Mouse (Mus musculus) Patski (cell line): Measurements from ENCODE around the gene Glrx5. TPM values are rescaled to one million over a fixed set of nuclear protein-coding genes. Genes with fewer than 3 reads are reported as not detected.

ENCODE experiments used
- ATAC-seq: fragments of 100-300 bp; one replicate; pipeline ENCODE4 v1.8.0; 2021
- CTCF ChIA-PET: fragments of 350-600 bp; sonication (Branson Sonifier 250); formaldehyde crosslinking; loops from one replicate; lab custom pipeline; 2022; ENCODE audit warnings: inconsistent platforms; lab: Charles Lee
- POLR2A ChIA-PET: fragments of 350-600 bp; sonication (Branson Sonifier 250); formaldehyde crosslinking; loops from one replicate; lab custom pipeline; 2022; ENCODE audit warnings: antibody characterized with exemption, inconsistent platforms; lab: Charles Lee
- DNase-seq: peaks from one replicate; pipeline ENCODE4 v3.0.0-alpha.2; 2011; ENCODE audit warnings: low read depth, low spot score
- H3K27me3 ChIP-seq: fragments of 371-371 bp; one replicate; pipeline ENCODE4 v1.5.1; 2021
- CTCF ChIP-seq: fragments of 100-300 bp; IDR thresholded peaks from one replicate; pipeline ENCODE4 v1.5.1; 2021
- in situ Hi-C: fragments of 300-500 bp; cut with MboI; formaldehyde crosslinking; loops from 3 replicates; pipeline ENCODE4 v1.11.1; 2018; ENCODE audit warnings: low pct_unique_long_range_greater_than_20kb, mixed read lengths
- polyA plus RNA-seq: library from polyadenylated mRNA; unstranded; gene quantifications from one replicate; pipeline ENCODE4 v1.2.3, GENCODE M21; 2021

The Glrx5 gene
- polyA plus RNA-seq, 1 experiment from 2014 or later, result 88.8 TPM

- peaks cover 23% of the 10 kb centered on the region for H3K27me3 ChIP-seq
- TF ChIP-seq CTCF, result no peak
- in situ Hi-C loops, result loop anchor here (10.0 kb wide), 1 partner anchor 358 kb away; no protein-coding TSS in a partner anchor
- DNase-seq, result no peak
- POLR2A ChIA-PET, result no interaction called here
- CTCF ChIA-PET, result no interaction called here
- no peak for ATAC-seq
These were observed 44.7 kb downstream of the Glrx5 start for GRCm38 (mm10) chr12:105077232-105077631.

DNA sequence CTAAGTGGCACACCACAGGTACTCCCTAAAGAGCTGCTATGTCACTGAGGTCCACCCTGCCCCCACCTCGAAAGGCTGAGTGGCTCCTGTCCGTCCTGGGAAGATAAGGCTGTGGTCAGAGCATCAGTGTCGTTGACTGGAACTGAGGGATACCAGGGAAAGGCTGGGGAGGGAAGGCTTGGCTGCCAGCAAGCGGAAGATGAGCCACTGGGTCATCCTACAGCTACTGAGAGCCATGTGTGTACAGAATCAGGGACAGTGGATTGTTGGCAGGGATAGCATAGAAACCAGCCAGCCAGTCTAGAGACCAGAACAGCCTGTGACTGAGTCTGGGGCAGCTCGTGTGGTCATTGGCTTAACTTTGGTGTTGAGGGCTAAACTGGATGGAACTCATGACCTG is 51.7 kb downstream of the Glrx5 start:
- CTCF ChIA-PET, result interaction anchor here (1.9 kb wide), 1 partner anchor 10 kb away, joined by 6 read pairs; no protein-coding TSS in a partner anchor
- ATAC-seq (no peak), DNase-seq (no peak)
- POLR2A ChIA-PET, result interaction anchor here (0.7 kb wide), 1 partner anchor 10 kb away, joined by 9 read pairs; no protein-coding TSS in a partner anchor
- TF ChIP-seq CTCF, result no peak
- in situ Hi-C loops, result no loop called here
- H3K27me3 ChIP-seq, result peaks cover 9% of the 10 kb centered on the region

- peaks cover 14% of the 10 kb centered on the region for H3K27me3 ChIP-seq
- ATAC-seq, result no peak
- TF ChIP-seq CTCF, result no peak
- ChIA-PET POLR2A (no interaction called here), CTCF (interaction anchor here (1.9 kb wide), 1 partner anchor 11 kb away, joined by 6 read pairs; no protein-coding TSS in a partner anchor)
- DNase-seq, result no peak
- in situ Hi-C loops, result no loop called here
These were observed 52.3 kb downstream of the Glrx5 start for GRCm38 (mm10) chr12:105084816-105085215.

DNA sequence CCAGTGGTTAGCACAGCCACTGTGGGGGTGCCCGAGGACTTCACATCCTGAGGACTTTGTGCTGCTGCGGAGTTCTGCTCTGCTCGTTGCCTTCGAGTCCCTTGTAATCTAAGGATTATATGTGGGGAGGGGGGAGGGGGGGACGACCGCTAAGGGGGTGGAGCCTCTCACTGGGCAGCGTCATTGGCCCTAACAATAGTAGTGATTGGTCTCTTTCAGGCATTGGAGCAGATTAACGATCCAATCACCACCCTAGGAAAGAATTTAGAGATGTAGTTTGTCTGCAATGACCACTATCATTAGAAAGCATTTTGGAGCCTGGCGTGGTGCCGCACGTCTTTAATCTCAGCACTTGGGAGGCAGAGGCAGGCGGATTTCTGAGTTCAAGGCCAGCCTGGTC is 52.8 kb downstream of the Glrx5 start:
- in situ Hi-C loops, result no loop called here
- ATAC-seq (no peak), DNase-seq (no peak)
- H3K27me3 ChIP-seq, result peaks cover 14% of the 10 kb centered on the region
- TF ChIP-seq CTCF, result no peak
- CTCF ChIA-PET, result interaction anchor here (1.9 kb wide), 1 partner anchor 11 kb away, joined by 6 read pairs; no protein-coding TSS in a partner anchor
- POLR2A ChIA-PET, result no interaction called here

GRCm38 (mm10) chr12:105086781-105087180 is 54.3 kb downstream of the Glrx5 start:
- in situ Hi-C loops, result no loop called here

DNA sequence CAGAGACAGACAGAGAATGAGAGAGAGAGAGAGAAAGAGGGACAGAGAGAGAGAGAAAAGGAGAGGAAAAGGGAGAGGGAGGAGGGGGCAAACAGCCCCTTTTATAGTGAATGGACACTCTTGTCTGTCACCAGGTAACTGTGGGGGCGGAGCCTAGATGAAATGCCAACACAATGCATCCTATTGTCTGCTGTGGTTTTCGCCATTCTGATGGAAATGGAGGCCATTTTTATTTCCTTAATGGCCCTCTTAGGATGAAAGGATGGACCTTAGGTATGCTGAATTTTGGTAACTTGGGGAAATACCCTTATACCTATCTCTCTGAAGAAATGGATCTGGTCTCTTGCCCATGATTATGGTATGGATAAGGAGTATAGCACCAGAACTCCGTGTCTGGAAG is 54.9 kb downstream of the Glrx5 start:
- POLR2A ChIA-PET, result no interaction called here
- in situ Hi-C loops, result no loop called here
- ATAC-seq (no peak), DNase-seq (no peak)
- CTCF ChIA-PET, result no interaction called here
- peaks cover 26% of the 10 kb centered on the region for H3K27me3 ChIP-seq
- TF ChIP-seq CTCF, result no peak

More at GRCm38 (mm10) chr12:105086781-105087180, 54.3 kb downstream of the Glrx5 start:
- POLR2A ChIA-PET, result no interaction called here
- CTCF ChIA-PET, result no interaction called here
- no peak for TF ChIP-seq CTCF
- DNase-seq (no peak), ATAC-seq (no peak)
- peaks cover 22% of the 10 kb centered on the region for H3K27me3 ChIP-seq

GRCm38 (mm10) chr12:105089231-105089630 is 56.7 kb downstream of the Glrx5 start:
- ChIA-PET POLR2A (no interaction called here), CTCF (no interaction called here)
- no peak for DNase-seq
- no peak for TF ChIP-seq CTCF
- in situ Hi-C loops, result no loop called here
- no peak for ATAC-seq
- peaks cover 25% of the 10 kb centered on the region for H3K27me3 ChIP-seq

- POLR2A ChIA-PET, result no interaction called here
- in situ Hi-C loops, result no loop called here
- no peak for TF ChIP-seq CTCF
- CTCF ChIA-PET, result interaction anchor here (2.0 kb wide), 1 partner anchor 12 kb away, joined by 5 read pairs; no protein-coding TSS in a partner anchor
- ATAC-seq, result no peak
- no peak for DNase-seq
- H3K27me3 ChIP-seq, result peaks cover 28% of the 10 kb centered on the region
These were observed 59.1 kb downstream of the Glrx5 start for GRCm38 (mm10) chr12:105091604-105092003.

Other genes starting within 250 kb of the Glrx5 start
- 43.8 TPM for gene Clmn, start 167.6 kb upstream of the Glrx5 start, polyA plus RNA-seq
- 14.2 TPM for gene Syne3, start 22.9 kb upstream of the Glrx5 start, polyA plus RNA-seq
- not detected for gene Tcl1b2, start 113.3 kb downstream of the Glrx5 start, polyA plus RNA-seq
- gene Tcl1b1, start 127.0 kb downstream of the Glrx5 start, polyA plus RNA-seq, result not detected
- gene Tcl1b5, start 143.7 kb downstream of the Glrx5 start, polyA plus RNA-seq, result not detected
- gene Tcl1b3, start 158.4 kb downstream of the Glrx5 start, polyA plus RNA-seq, result not detected
- not detected for gene Tcl1b4, start 169.3 kb downstream of the Glrx5 start, polyA plus RNA-seq
- not detected for gene Tcl1, start 190.1 kb downstream of the Glrx5 start, polyA plus RNA-seq